Mouse (Mus musculus) testis, postnatal 14 days (tissue): ENCODE results near the gene Prpf38a.
A peak's percentile ranks its signal among the peaks of the same experiment; 100 is the strongest.

Experiments
- DNase-seq: peaks from one replicate; pipeline ENCODE4 v3.0.0; 2021; ENCODE audit warnings: low spot score

The Prpf38a gene

DNA sequence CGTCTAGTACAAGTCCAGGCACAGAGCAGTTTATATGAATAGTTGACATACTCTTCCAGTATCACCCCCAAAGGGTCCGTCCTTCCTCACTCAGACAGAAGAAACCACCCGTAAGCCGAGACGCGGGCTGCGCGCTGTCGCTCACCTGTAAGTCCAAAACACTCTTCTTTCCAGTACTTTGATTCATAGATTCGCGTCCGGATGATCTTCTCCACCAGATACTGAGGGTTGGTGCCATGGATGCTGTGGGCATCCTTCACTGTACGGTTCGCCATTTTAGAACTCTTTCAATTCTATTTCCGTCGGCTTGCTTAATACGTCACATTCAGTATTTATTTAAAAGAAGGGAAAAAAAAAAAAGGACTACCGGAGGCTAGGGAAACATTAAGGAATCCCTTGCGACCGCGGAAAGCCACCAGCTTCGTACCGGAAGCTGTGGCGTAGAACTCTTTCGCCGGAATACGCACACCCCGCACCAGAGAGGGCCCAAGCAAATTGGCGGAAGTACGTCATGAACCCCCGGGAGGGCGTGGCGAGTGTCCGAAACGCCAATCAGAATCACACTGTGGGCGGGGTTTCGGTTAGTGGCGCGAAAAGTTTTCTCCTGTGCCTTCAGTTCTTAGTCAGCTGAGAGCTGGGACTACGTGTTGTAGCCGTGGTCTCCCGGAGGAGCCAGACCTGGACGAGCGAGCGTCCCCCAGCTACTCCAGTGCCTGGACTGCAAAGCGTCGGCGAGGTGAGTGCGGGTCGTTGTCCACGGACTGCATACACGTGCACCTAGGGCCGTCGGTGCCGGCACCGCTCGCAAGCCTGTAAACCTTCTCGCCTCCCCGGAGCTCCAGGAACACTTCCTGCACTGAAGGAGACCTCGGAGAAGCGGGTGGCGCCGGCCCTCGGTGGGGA lies at the start of gene Prpf38a, which contains the start of gene Orc1:
Prpf38a (minus strand) TSS at position 497 of the 903 bp plus-strand sequence.
Orc1 (plus strand) TSS at position 584 of the 903 bp plus-strand sequence.
- DNase-seq: peak; percentile 97

DNA sequence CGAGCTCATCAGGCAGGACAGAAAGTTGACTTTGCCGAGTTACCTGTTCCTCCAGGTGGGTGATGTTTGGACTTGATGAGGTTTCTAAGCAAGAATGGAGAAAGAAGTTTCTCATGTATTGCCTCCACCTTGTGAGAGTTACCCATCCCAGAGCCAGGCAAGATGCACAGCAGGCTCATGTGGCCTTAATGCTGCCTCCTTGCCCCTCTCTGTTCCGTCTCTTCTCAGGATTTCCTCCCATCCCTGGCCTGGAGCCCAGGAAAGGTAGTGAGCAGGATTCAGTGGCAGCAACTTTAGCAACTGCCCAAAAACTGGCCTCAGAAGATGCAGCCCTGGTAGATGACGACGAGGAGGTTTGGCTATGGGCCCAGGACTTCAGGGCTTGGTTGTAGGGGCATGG lies 47.9 kb upstream of the Prpf38a start:
- DNase-seq: no peak

DNA sequence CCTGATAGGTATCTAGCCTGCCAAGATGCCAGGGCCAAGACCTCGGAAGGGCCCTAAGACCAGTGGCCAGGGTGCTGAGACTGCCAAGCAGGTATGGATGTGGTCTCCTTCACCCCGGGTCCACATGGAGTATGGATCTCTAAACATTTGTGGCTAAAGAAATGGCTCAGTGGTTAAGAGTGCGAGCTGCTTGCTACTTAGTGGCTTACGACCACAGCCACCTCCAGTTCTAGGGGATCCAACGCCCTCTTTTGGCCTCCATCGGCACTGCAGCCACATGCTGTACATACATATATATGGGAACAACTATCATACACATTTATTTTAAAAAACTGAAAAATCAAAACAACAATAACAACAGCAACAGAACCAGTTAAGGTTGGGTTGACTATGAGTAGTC lies 42.4 kb upstream of the Prpf38a start:
- DNase-seq: no peak

- DNase-seq: no peak
Measured at GRCm38 (mm10) chr4:108620536-108620935, 41.4 kb upstream of the Prpf38a start.

DNA sequence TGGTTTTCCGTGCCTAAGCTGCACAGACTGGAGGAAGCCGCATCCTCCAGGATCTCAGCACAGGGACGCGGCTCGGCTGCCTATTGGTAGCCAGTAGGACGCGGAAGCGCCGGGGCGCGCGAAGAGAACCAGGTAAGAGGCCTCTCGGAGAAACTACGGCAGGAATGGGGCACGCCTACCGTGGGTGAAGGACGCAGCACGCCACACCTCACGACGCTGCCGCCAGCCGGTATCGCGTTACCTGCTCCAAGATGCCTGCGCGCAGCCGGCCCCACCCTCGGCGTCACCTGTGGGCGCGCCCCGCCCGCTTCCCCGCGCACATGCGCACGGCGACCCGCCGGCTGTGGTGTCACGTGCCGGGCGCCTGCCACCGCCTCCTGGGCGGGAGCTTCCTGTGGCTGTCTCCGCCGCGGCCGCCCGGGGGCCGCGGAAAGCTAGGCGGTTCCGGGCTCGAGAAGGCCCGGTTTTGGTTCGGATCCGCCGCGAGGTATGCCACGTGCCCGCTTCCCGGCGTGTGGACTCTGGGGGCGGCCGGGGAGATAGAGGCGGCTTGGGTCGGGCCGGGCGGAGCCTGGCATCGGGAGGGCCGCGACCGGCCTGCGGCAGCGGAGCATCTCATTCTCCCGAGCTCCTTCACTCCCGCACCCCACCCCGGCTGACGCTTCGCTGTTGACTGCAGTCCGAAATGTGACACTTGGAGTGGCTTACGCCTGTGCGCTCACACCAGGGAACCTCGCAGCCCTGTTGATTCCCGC lies 40.6 kb upstream of the Prpf38a start, which contains the start of gene Cc2d1b:
Cc2d1b (plus strand) TSS at position 354 of the 755 bp plus-strand sequence.
- peak; percentile 92 for DNase-seq

DNA sequence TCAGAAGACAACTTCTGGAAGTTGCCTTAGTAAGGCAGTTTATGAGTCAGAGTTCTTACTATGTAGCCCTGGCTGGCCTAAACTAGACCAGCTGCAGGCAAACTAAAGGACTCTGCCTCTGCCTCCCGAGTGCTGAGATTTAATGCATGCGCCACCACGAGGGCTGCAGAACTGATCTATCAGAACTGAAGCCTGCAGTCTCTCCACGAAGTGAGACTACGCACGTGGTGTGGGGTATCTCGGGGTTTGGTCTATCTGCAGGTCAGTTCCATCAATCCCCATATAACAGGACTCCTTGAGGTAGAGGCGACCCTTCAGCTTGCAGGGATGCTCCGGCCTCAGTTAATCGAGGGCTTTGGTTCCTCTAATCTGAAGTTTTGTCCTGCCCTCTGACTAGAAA lies 40.0 kb upstream of the Prpf38a start:
- no peak for DNase-seq

- DNase-seq: no peak
Measured at GRCm38 (mm10) chr4:108618586-108618985, 39.5 kb upstream of the Prpf38a start.

DNA sequence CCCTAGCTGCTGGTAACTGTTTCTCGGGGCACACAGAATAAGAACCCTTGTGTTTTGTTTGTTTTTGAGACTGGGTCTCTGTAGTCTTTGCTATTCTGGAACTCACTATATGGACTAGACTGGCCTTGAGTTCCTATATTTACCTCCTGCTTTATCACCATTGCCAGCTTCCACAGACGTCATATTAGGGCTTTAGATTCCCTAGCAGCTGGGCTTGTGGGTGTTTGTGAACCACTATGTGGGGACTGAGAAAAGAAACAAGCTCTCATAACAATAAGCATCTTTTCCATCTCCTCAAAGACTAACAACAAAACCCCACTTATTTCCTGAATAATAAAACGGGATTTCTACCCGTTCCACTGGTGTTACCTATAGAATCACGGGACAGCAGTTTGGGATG lies 31.8 kb upstream of the Prpf38a start:
- DNase-seq: no peak

GRCm38 (mm10) chr4:108608651-108609050 lies 29.5 kb upstream of the Prpf38a start:
- no peak for DNase-seq

- no peak for DNase-seq
Measured at GRCm38 (mm10) chr4:108601870-108602269, 22.7 kb upstream of the Prpf38a start.

DNA sequence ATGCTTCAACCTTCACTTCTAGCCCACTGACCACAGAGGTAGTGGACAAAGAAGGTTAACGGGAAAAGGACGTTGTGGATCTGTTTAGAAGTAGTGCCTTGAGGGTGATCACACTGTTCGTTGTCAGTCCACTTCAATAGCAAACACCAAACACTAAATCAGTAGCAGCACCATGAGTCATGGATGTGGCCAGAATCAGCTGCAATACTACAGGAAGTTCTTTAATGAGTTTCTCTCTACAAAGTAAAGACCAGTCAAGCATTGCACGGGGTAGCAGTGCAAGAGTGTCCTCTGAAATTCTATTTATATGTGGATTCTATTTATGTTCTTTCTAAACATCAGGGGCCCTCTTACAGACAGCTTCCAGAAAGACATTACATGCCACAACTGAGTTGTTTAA lies 19.2 kb upstream of the Prpf38a start:
- no peak for DNase-seq

DNA sequence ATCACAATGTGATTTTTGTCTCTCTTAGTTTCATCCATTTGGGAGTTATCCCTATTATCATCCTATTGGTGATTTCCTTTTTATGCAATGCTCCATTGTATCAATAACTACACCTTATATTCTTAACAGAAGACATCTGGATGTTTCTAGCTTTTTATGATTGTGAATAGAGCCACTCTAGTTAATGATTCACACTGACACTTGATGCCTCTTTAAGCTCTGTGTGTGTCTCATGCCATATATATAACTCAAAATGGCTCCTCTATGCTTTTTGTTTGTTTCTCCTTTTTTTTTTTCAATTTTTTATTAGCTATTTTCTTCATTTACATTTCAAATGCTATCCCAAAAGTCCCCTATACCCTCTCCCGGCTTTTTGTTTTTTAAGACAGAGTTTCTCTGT lies 16.6 kb upstream of the Prpf38a start:
- DNase-seq: no peak

DNA sequence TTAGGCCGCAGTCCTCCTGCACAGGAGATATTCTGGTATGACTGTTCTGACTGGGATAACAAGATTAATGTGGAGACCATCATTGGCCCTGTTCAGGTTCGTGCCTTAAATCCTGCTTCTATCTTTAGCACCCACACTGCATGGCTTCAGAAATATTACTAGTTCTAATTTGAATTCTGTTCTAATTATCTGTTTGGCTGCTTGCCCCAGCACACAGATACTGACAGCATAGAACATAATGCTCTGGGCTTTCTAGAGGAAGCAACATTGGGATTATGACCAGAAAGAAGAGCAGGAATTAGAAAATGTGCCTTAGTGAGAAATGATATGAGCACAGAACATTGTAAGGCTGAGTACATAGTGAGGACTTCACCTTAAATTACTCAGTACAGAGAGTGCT lies 14.2 kb upstream of the Prpf38a start:
- no peak for DNase-seq

- no peak for DNase-seq
Measured at GRCm38 (mm10) chr4:108579743-108580411, 741 bp upstream of the Prpf38a start.

GRCm38 (mm10) chr4:108572644-108573043 lies 6.5 kb downstream of the Prpf38a start:
- DNase-seq: no peak

DNA sequence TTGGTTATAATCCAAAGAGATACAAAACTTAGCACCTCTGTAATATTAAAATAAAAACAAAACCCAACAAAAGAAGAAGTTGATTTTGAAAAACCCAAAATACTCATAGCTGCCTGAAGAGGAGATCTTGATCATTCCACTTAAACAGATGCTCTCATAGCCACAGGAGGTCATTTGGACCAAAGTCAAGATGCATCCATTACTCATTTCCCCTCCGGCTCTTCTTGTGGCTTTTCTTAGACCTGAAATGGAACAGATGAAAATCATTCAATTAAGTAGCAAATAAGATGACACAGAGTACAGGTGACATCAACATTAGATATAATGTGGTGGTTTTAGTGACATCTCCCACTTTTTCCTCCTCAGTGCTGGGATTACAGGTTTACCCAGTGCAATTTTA lies 14.1 kb downstream of the Prpf38a start:
- DNase-seq: no peak

DNA sequence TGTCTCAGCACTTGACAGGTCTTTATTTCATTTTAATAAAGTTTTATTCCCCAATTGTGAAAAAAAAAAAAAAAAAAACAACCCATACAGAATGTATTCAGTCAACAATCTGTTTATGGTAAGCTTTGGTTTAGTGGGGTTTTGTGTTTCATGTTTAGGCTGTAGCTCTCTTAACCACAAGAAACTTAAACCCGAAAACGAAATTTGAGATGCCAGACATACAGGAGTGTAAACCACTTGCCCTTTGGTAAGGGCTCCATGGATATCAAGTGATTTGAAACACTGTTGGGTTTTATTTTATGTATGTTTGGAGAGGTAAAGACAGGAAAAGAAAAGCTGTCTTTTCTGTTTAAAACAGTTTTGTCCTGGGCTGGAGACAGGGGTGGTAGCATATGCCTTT lies 39.4 kb downstream of the Prpf38a start:
- no peak for DNase-seq
